Mouse (Mus musculus) G1E (cell line): ENCODE measurements at regions not wholly inside any gene's neighbourhood (a gene's known extent, or its start where the extent isn't known, plus 50 kb on each side); places are given as distances from the start of the nearest gene placed in this dataset.

Experiments used
- ATAC-seq: 2 replicates; pipeline ENCODE4 v1.8.0; 2016; ENCODE audit warnings: mild to moderate bottlenecking; ENCODE audit not compliant: insufficient number of reproducible peaks, poor library complexity, low FRiP score, severe bottlenecking; ENCODE audit errors: extremely low read depth
- DNase-seq: peaks from one replicate; pipeline ENCODE4 v3.0.0; 2012; ENCODE audit warnings: low spot score
- H3K27me3 ChIP-seq: 2 replicates; pipeline ENCODE4 v1.6.1; 2012; ENCODE audit warnings: mild to moderate bottlenecking, low read length, inconsistent platforms; ENCODE audit not compliant: insufficient read depth
- H3K36me3 ChIP-seq: replicated peaks from 2 replicates; pipeline ENCODE3; 2012; ENCODE audit warnings: mild to moderate bottlenecking, inconsistent platforms
- H3K4me1 ChIP-seq: 2 replicates; pipeline ENCODE4 v1.6.1; 2012; ENCODE audit warnings: low read depth, low read length, inconsistent platforms, mixed read lengths; ENCODE audit not compliant: insufficient read depth
- H3K4me3 ChIP-seq: 2 replicates; pipeline ENCODE4 v1.5.1; 2012; ENCODE audit warnings: low read depth, mild to moderate bottlenecking, inconsistent platforms, low read length, moderate library complexity, mixed read lengths
- H3K9me3 ChIP-seq: replicated peaks from 2 replicates; pipeline ENCODE4 v1.6.1; 2012; ENCODE audit warnings: inconsistent platforms
- CTCF ChIP-seq: IDR thresholded peaks from 2 replicates; pipeline ENCODE4 v1.5.1; 2012; ENCODE audit warnings: low read depth, low read length, inconsistent platforms, mixed read lengths
- GATA1 ChIP-seq: IDR thresholded peaks from 2 replicates; pipeline ENCODE4 v1.6.1; 2012; ENCODE audit warnings: borderline replicate concordance, low read length, inconsistent platforms, mixed read lengths
- GATA2 ChIP-seq: IDR thresholded peaks from 2 replicates; pipeline ENCODE4 v1.6.1; 2012; ENCODE audit warnings: low read depth, low read length, inconsistent platforms, borderline replicate concordance
- POLR2AphosphoS5 ChIP-seq: IDR thresholded peaks from 2 replicates; pipeline ENCODE4 v1.6.1; 2012; ENCODE audit warnings: low read depth, low read length, inconsistent platforms; ENCODE audit not compliant: insufficient replicate concordance
- TAL1 ChIP-seq: conservative IDR thresholded peaks from 2 replicates; pipeline ENCODE4 v1.6.1; 2012; ENCODE audit warnings: low read depth, low read length, inconsistent platforms, mixed read lengths

DNA sequence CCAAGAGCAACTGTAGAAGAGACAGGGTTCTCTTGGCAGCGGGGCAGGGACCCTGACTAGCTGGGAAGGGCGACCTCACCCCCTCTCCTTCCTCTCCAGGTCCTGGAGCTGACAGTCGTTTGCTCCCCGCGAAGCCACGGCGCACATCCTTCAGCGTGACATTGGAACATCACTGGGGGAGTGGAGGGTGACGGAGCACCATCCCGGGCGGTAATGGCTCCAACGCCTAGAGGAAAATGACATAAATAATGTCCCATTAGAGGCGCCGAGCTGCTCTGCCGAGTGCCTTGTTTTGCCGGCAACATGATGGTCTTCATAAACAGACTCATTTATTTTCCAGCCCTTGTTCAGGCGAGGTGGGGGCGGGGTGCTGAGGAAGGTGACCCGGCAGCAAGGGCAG is 62.3 kb upstream of the Ctnnbl1 start:
- H3K4me1 ChIP-seq, result peaks cover 6% of the 10 kb centered on the region
- no peaks in the 10 kb centered on the region for H3K36me3 ChIP-seq
- TF ChIP-seq TAL1, result no peak
- TF ChIP-seq POLR2AphosphoS5, result no peak
- no peak for TF ChIP-seq CTCF
- TF ChIP-seq GATA1, result no peak
- no peak for TF ChIP-seq GATA2
- no peak for ATAC-seq
- no peak for DNase-seq
- no peak overlapping the region for H3K4me3 ChIP-seq
- H3K27me3 ChIP-seq, result no peaks in the 10 kb centered on the region
- no peaks in the 10 kb centered on the region for H3K9me3 ChIP-seq

DNA sequence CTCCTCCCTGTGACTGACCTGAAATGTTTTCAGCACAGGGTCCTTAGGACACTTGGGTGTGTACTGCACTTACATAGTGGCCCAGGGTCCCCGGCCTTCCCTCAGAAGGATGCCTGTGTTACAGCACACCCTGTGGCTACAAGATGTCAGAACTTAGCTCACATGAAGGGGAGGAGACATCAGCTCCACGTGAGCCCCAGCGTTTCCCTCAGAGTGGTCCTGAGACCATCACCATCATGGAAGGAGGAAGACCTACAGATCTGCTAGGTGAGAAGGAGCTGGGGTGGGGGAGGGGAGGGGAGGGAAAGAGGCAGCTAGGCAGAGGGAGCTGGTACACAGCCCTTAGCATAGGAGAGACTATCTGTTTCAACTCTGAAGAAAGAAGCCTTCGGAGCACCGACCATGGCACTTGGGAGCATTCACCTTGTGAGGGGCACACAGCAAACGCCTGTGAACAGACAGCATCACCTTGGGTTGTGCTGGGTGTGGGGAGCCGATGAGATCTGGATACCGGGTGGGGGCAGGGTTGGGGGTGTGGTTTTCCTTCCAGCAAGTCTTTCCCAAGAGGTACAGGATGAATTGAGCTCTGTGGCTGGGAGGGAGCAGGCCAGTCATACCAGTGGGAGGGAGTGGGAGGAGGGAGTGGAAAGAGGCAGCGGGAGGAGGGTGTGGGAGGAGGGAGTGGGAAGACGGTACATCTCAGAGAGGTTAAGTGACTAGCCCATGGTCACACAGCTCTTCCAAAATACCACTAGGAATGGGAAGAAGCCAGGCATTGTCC is 60.6 kb upstream of the Ctnnbl1 start:
- no peak overlapping the region for H3K4me3 ChIP-seq
- DNase-seq, result no peak
- H3K4me1 ChIP-seq, result peaks cover 6% of the 10 kb centered on the region
- no peaks in the 10 kb centered on the region for H3K9me3 ChIP-seq
- no peaks in the 10 kb centered on the region for H3K36me3 ChIP-seq
- H3K27me3 ChIP-seq, result no peaks in the 10 kb centered on the region; the same call in 1 of the 2 replicates
- ATAC-seq, result no peak
- TF ChIP-seq GATA1 (no peak), CTCF (no peak), TAL1 (no peak), POLR2AphosphoS5 (no peak), GATA2 (no peak)

GRCm38 (mm10) chr2:157677262-157677661 is 59.9 kb upstream of the Ctnnbl1 start:
- no peak for DNase-seq
- no peak for TF ChIP-seq TAL1
- no peak for TF ChIP-seq CTCF
- TF ChIP-seq GATA2, result no peak
- no peak for TF ChIP-seq POLR2AphosphoS5
- TF ChIP-seq GATA1, result no peak
- Histone ChIP-seq H3K4me1 (peaks cover 6% of the 10 kb centered on the region), H3K4me3 (no peak overlapping the region), H3K27me3 (no peaks in the 10 kb centered on the region; the same call in 1 of the 2 replicates), H3K36me3 (no peaks in the 10 kb centered on the region), H3K9me3 (no peaks in the 10 kb centered on the region)
- ATAC-seq, result no peak

- H3K4me3 ChIP-seq, result no peak overlapping the region
- no peak for TF ChIP-seq CTCF
- TF ChIP-seq GATA2, result no peak
- TF ChIP-seq GATA1, result no peak
- TF ChIP-seq TAL1, result no peak
- no peak for TF ChIP-seq POLR2AphosphoS5
- no peaks in the 10 kb centered on the region; the same call in 1 of the 2 replicates for H3K27me3 ChIP-seq
- no peaks in the 10 kb centered on the region for H3K36me3 ChIP-seq
- peaks cover 6% of the 10 kb centered on the region for H3K4me1 ChIP-seq
- DNase-seq (no peak), ATAC-seq (no peak)
- H3K9me3 ChIP-seq, result no peaks in the 10 kb centered on the region
These were observed 55.3 kb upstream of the Ctnnbl1 start for GRCm38 (mm10) chr2:157681931-157682330.
